Mouse (Mus musculus): ENCODE data around the gene Msmb. TPM values are rescaled to one million over a fixed set of nuclear protein-coding genes. Genes with fewer than 3 reads are reported as not detected.
"Not testable (repeated sequence)": the region's sequence is repeated elsewhere in the genome, so short reads cannot be mapped to it uniquely, and the experiment has no call there.

Gene Msmb
- polyA plus RNA-seq, 1 experiment, result not detected

- Histone ChIP-seq H3K4me3 (no peak overlapping the region), H3ac (ENCODE audit: control insufficient read depth, insufficient read length) (no peak overlapping the region), H3K4me2 (ENCODE audit: low read depth) (no peak overlapping the region), H3K79me2 (ENCODE audit: control insufficient read depth, insufficient read depth) (no peaks in the 10 kb centered on the region), H3K36me3 (ENCODE audit: control insufficient read depth, insufficient read depth) (no peaks in the 10 kb centered on the region), H3K27me3 (ENCODE audit: control insufficient read depth, insufficient read depth, insufficient read length) (peaks cover 5% of the 10 kb centered on the region)
- TF ChIP-seq CEBPB (IDR thresholded peaks at IDR 0.05; ENCODE audit: insufficient read depth, poor library complexity, severe bottlenecking), result peak; percentile 55; the same call in 1 of the 2 replicates
- no peak for TF ChIP-seq POLR2AphosphoS2 (IDR thresholded peaks at IDR 0.05; ENCODE audit: insufficient read length, low read depth)
Observed at GRCm38 (mm10) chr14:32120940-32121919, 20.6 kb upstream of the Msmb start.

GRCm38 (mm10) chr14:32121920-32122315 lies 19.9 kb upstream of the Msmb start:
- H3K4me2 ChIP-seq (ENCODE audit: low read depth), result no peak overlapping the region
- no peaks in the 10 kb centered on the region for H3K36me3 ChIP-seq (ENCODE audit: control insufficient read depth, insufficient read depth)
- H3K27me3 ChIP-seq (ENCODE audit: control insufficient read depth, insufficient read depth, insufficient read length), result peaks cover 10% of the 10 kb centered on the region
- TF ChIP-seq MYOD1 (IDR thresholded peaks at IDR 0.05; ENCODE audit: control insufficient read depth in 1 of 3, insufficient read length in 2 of 3, low read depth in 2 of 3), result no peak
- TF ChIP-seq TCF3 (IDR thresholded peaks at IDR 0.05; ENCODE audit: insufficient read length, low read depth), result no peak
- no peak for TF ChIP-seq MYOG (IDR thresholded peaks at IDR 0.05; ENCODE audit: control insufficient read depth in 1 of 3, insufficient read depth in 1 of 3, insufficient read length in 2 of 3, low read depth in 2 of 3)
- no peak overlapping the region for H3ac ChIP-seq (ENCODE audit: control insufficient read depth, insufficient read length)
- no peaks in the 10 kb centered on the region for H3K79me2 ChIP-seq (ENCODE audit: control insufficient read depth, insufficient read depth)
- H3K4me3 ChIP-seq, result no peak overlapping the region

- TF ChIP-seq SRF (IDR thresholded peaks at IDR 0.05; ENCODE audit: control insufficient read depth, insufficient read length, low read depth) (no peak), MYOD1 (IDR thresholded peaks at IDR 0.05; ENCODE audit: control insufficient read depth in 1 of 3, insufficient read length in 2 of 3, low read depth in 2 of 3) (no peak), CEBPB (IDR thresholded peaks at IDR 0.05; ENCODE audit: insufficient read depth, poor library complexity, severe bottlenecking) (no peak), TCF3 (IDR thresholded peaks at IDR 0.05; ENCODE audit: insufficient read length, low read depth) (no peak), TCF12 (IDR thresholded peaks at IDR 0.05; ENCODE audit: insufficient read depth, poor library complexity, severe bottlenecking) (no peak), MYOG (IDR thresholded peaks at IDR 0.05; ENCODE audit: control insufficient read depth in 1 of 3, insufficient read depth in 1 of 3, insufficient read length in 2 of 3, low read depth in 2 of 3) (no peak), MAX (IDR thresholded peaks at IDR 0.05; ENCODE audit: low read depth) (no peak), POLR2AphosphoS2 (IDR thresholded peaks at IDR 0.05; ENCODE audit: insufficient read length, low read depth) (no peak), POLR2A (IDR thresholded peaks at IDR 0.05; ENCODE audit: insufficient read length, low read depth) (no peak), REST (IDR thresholded peaks at IDR 0.05; ENCODE audit: insufficient read depth, insufficient read length) (no peak), USF1 (IDR thresholded peaks at IDR 0.05; ENCODE audit: low read depth) (no peak), E2F4 (IDR thresholded peaks at IDR 0.05; ENCODE audit: insufficient read depth) (no peak)
- peaks cover 16% of the 10 kb centered on the region for H3K27me3 ChIP-seq (ENCODE audit: control insufficient read depth, insufficient read depth, insufficient read length)
- no peak overlapping the region for H3K4me3 ChIP-seq
- H3ac ChIP-seq (ENCODE audit: control insufficient read depth, insufficient read length), result no peak overlapping the region
- no peaks in the 10 kb centered on the region for H3K36me3 ChIP-seq (ENCODE audit: control insufficient read depth, insufficient read depth)
- H3K79me2 ChIP-seq (ENCODE audit: control insufficient read depth, insufficient read depth), result no peaks in the 10 kb centered on the region
- no peak overlapping the region for H3K4me2 ChIP-seq (ENCODE audit: low read depth)
Observed at GRCm38 (mm10) chr14:32124261-32124660, 17.6 kb upstream of the Msmb start.

- peaks cover 16% of the 10 kb centered on the region for H3K27me3 ChIP-seq (ENCODE audit: control insufficient read depth, insufficient read depth, insufficient read length)
- not testable (repeated sequence) for H3K4me3 ChIP-seq; H3ac ChIP-seq (ENCODE audit: control insufficient read depth, insufficient read length); H3K4me2 ChIP-seq (ENCODE audit: low read depth); H3K79me2 ChIP-seq (ENCODE audit: control insufficient read depth, insufficient read depth); H3K36me3 ChIP-seq (ENCODE audit: control insufficient read depth, insufficient read depth)
Observed at GRCm38 (mm10) chr14:32125256-32125655, 16.6 kb upstream of the Msmb start.

- H3K79me2 ChIP-seq (ENCODE audit: control insufficient read depth, insufficient read depth), result no peaks in the 10 kb centered on the region
- H3K4me2 ChIP-seq (ENCODE audit: low read depth), result no peak overlapping the region
- H3K27me3 ChIP-seq (ENCODE audit: control insufficient read depth, insufficient read depth, insufficient read length), result peaks cover 22% of the 10 kb centered on the region
- H3ac ChIP-seq (ENCODE audit: control insufficient read depth, insufficient read length), result no peak overlapping the region
- no peak overlapping the region for H3K4me3 ChIP-seq
- TF ChIP-seq MYOD1 (IDR thresholded peaks at IDR 0.05; ENCODE audit: control insufficient read depth in 1 of 3, insufficient read length in 2 of 3, low read depth in 2 of 3) (no peak), TCF12 (IDR thresholded peaks at IDR 0.05; ENCODE audit: insufficient read depth, poor library complexity, severe bottlenecking) (no peak), USF1 (IDR thresholded peaks at IDR 0.05; ENCODE audit: low read depth) (no peak), CEBPB (IDR thresholded peaks at IDR 0.05; ENCODE audit: insufficient read depth, poor library complexity, severe bottlenecking) (no peak), TCF3 (IDR thresholded peaks at IDR 0.05; ENCODE audit: insufficient read length, low read depth) (no peak), POLR2AphosphoS2 (IDR thresholded peaks at IDR 0.05; ENCODE audit: insufficient read length, low read depth) (no peak), MAX (IDR thresholded peaks at IDR 0.05; ENCODE audit: low read depth) (no peak), POLR2A (IDR thresholded peaks at IDR 0.05; ENCODE audit: insufficient read length, low read depth) (no peak), REST (IDR thresholded peaks at IDR 0.05; ENCODE audit: insufficient read depth, insufficient read length) (no peak), E2F4 (IDR thresholded peaks at IDR 0.05; ENCODE audit: insufficient read depth) (no peak), SRF (IDR thresholded peaks at IDR 0.05; ENCODE audit: control insufficient read depth, insufficient read length, low read depth) (no peak), MYOG (IDR thresholded peaks at IDR 0.05; ENCODE audit: control insufficient read depth in 1 of 3, insufficient read depth in 1 of 3, insufficient read length in 2 of 3, low read depth in 2 of 3) (no peak)
- no peaks in the 10 kb centered on the region for H3K36me3 ChIP-seq (ENCODE audit: control insufficient read depth, insufficient read depth)
Observed at GRCm38 (mm10) chr14:32128409-32128808, 13.4 kb upstream of the Msmb start.
